Comparison of ENCODE assay signal across 1 mouse cellular context in the genomic region with DNA sequence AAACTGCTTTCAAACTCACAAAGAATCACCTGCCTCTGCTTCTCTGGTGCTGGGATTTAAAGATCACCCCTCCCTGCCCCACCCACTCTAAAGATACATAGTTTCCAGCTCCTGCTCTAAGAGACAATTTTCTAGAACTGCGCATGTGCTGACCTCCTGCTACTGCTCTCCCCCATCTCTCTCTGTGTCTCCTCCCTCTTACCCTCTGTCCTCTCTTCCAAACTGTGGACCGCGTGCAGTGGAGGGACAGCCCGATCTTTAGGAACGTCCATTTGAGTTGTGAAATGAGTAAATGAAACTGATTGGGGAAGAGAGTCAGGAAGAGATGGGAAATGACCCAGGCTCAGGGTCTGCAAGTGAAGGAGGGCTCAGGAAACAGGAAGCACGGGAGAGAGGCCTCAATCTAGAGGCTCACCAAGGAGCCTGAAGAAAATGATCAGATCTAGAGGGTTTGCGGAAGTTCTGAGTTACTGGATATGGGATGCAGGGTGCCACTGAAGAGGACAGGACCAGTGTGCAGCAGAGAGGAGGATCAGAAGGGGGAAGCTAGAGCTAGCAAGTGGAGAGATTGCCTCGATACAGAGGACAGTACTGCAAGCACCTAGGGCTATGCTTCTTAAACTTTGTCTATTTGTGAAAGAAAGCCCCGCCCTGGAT.
A peak's percentile ranks its signal among the peaks of the same experiment; 100 is the strongest.
TF ChIP-seq lines count a peak whose summit lies in the region.

No protein-coding gene starts in this region.

TF ChIP-seq in MEL, 35 proteins besides CTCF, POLR2A, EP300 and RAD21 (continued from another document):
- TF ChIP-seq UBTF (IDR thresholded peaks at IDR 0.05; ENCODE audit: borderline replicate concordance, insufficient read depth, low read depth, low read length) (peak; percentile 99), USF1 (IDR thresholded peaks at IDR 0.05; ENCODE audit: low read depth, low read length) (no peak), HCFC1 (IDR thresholded peaks at IDR 0.05; ENCODE audit: low read depth, low read length) (peak; percentile 66), CHD2 (IDR thresholded peaks at IDR 0.05; ENCODE audit: low read length) (no peak), ETS1 (IDR thresholded peaks at IDR 0.05; ENCODE audit: low read depth, low read length) (peak; percentile 48; the same call in 1 of the 2 replicates), ZMIZ1 (IDR thresholded peaks at IDR 0.05; ENCODE audit: low read depth, low read length) (0 out of 2 replicates have a peak, but pooled peaks have one; percentile 62), GATA1 (IDR thresholded peaks at IDR 0.05; ENCODE audit: low read depth, low read length) (no peak), ELF1 (IDR thresholded peaks at IDR 0.05; ENCODE audit: low read depth, low read length) (peak; percentile 76; the same call in 1 of the 2 replicates), SIN3A (IDR thresholded peaks at IDR 0.05; ENCODE audit: low read length) (peak; percentile 65), CHD1 (IDR thresholded peaks at IDR 0.05; ENCODE audit: low read depth, low read length) (0 out of 2 replicates have a peak, but pooled peaks have one; percentile 34), E2F4 (IDR thresholded peaks at IDR 0.05; ENCODE audit: borderline replicate concordance, low read depth, low read length) (no peak), MYC (IDR thresholded peaks at IDR 0.05; ENCODE audit: low read depth, low read length) (peak; percentile 52; the same call in 1 of the 2 replicates)
